Mouse (Mus musculus) erythroid progenitor cell, adult 5-6 weeks (primary cell): ENCODE measurements around the gene Psme2. TPM values are rescaled to one million over a fixed set of nuclear protein-coding genes. Genes with fewer than 3 reads are reported as not detected.

Source experiments
- ATAC-seq: replicated peaks from 2 replicates; pipeline ENCODE4 v1.8.0; 2016; ENCODE audit warnings: moderate number of reproducible peaks, mild to moderate bottlenecking, moderate TSS enrichment, inconsistent platforms; ENCODE audit not compliant: poor library complexity, low FRiP score, severe bottlenecking
- total RNA-seq, 2 experiments: library from RNA; stranded (forward) in 1 of 2; stranded (reverse) in 1 of 2; fragments of 150-400 nt in 1 of 2; fragments of 186-747, 209-891 nt in 1 of 2; gene quantifications; 2 replicates each; pipeline versions ENCODE4 v1.2.3 to v1.2.4; 2015 to 2017; ENCODE audit warnings: low replicate concordance in 2 of 2

The Psme2 gene
- total RNA-seq, 2 experiments from 2014 or later, result 45.1 to 112 TPM

DNA sequence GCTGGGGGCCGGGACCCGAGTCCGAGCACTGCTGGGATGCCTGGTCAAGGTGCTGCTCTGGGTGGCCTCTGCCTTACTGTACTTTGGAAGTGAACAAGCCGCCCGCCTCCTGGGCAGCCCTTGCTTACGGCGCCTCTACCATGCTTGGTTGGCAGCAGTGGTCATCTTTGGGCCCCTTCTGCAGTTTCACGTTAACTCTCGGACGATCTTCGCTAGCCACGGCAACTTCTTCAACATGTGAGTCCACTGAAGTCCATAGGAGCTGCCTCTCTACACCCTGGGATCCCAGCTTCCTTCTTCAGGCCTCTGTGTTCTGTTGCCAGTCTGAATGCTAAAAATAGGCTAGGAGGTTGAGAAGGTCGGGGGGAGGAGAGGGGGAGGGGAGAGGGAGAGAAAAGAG is 15.2 kb downstream of the Psme2 start:
- ATAC-seq, result no peak

- no peak for ATAC-seq
These were observed 15.6 kb downstream of the Psme2 start, which contains the start of gene Fitm1 for GRCm38 (mm10) chr14:55575302-55575701. Gene Fitm1 (plus strand): TSS chr14:55575617.

GRCm38 (mm10) chr14:55571760-55572159 is 19.2 kb downstream of the Psme2 start:
- ATAC-seq, result no peak

- ATAC-seq, result no peak
These were observed 20.3 kb downstream of the Psme2 start for GRCm38 (mm10) chr14:55570588-55570987.

DNA sequence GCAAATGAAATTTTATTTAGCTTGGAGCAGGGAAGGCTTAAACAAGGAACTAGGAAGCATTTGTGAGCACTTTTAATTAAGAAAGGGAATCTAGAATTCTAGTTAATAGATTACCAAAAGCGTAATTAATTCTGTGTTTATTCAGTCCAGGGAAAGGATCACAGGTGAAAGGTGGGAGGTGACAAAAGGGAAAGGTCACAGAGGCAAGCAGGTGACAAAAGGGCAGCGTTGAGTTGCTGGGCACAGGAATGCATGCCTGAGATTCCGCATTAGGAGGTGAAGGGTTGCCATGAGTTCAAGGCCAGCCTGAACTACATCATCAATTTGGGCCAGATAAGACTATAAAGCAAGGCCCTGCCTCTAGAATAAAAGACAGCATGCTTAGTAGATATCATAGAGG is 23.4 kb downstream of the Psme2 start:
- no peak for ATAC-seq

DNA sequence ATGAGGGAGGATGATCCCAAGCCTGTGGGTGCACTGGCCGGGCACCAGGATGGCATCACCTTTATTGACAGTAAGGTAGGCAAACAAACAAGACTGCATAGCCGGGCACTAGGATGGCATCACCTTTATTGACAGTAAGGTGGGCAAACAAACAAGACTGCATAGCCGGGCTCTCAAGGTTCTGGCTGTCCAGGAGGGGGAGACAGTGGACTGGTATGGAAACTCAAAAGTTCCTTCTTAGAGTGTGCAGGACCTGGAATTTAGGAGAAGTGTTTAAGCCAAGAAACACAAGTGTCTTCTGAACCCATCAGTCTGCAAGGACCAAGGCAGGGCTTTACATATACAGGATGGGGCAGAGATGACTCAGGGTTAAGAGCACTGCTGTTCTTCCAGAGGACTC is 25.2 kb downstream of the Psme2 start:
- ATAC-seq, result no peak

DNA sequence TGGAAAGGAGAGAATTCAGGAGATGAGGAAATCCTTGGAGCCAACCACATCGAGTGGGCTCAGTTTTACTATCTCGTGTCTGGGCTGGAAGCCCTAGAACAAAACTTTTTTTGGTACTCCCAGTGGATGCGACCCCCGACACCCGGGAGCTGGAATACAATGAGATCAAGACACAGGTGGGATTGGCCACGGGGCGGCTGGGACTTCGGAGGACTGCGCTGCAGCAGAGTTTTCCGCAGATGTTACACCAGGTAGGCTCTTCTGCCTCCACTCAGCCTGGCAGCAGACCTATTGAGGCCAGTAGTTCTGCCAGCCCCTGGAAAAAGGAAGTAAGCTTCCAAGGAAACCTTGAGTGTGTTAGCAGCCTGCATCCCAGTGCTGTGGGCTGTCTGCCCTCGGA is 27.7 kb downstream of the Psme2 start:
- ATAC-seq, result no peak

DNA sequence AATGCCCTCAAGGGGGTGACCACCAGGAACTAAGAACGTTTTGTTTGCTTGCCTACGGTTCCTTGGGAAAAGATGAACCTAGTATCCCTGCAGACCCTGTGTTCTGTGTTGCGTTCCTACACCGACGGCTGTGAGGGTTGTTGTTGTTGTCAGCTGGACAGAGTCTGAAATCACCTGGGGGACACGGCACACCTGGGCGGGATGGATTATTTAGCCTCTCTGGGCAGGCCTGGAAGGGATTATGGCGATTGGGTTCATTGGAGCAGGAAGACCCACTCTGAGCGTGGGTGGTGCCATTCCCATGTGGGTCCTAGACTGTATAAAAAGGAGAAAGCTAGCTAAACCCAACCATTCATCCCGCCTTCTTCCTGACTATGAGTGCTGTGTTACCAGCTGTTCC is 29.1 kb downstream of the Psme2 start:
- ATAC-seq, result no peak

GRCm38 (mm10) chr14:55560202-55561073 is 30.5 kb downstream of the Psme2 start, which contains the start of gene A730061H03Rik:
Gene A730061H03Rik (minus strand): TSS chr14:55560406.
- peak; percentile 84 for ATAC-seq

- ATAC-seq, result peak; percentile 76
These were observed 31.1 kb downstream of the Psme2 start, which contains the start of gene Dcaf11 for GRCm38 (mm10) chr14:55559799-55560201. Gene Dcaf11 (plus strand): TSS chr14:55560006.

- 0 out of 2 replicates have a peak, but pooled peaks have one; percentile 19 for ATAC-seq
These were observed 32.0 kb downstream of the Psme2 start for GRCm38 (mm10) chr14:55558740-55559448.

DNA sequence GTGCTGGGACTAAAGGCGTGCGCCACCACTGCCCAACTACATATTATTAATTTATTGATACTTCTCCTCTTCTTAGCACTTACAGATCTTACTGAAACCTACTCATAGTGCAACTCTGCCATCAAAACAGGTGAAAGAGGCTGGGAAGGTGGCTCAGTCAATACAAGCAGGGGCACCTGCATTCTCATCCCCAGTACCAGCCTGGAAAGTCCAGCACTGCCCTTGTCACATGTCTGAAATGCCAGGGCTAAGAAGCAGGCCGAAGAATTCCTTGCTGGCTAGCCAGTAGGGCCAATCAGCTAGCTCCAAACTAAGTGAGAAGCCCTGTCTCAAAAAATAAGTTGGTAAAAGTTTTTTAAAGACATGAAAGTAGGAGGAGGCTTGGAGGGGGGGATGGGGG is 33.3 kb downstream of the Psme2 start:
- ATAC-seq, result no peak

GRCm38 (mm10) chr14:55557003-55557402 is 33.9 kb downstream of the Psme2 start:
- no peak for ATAC-seq

DNA sequence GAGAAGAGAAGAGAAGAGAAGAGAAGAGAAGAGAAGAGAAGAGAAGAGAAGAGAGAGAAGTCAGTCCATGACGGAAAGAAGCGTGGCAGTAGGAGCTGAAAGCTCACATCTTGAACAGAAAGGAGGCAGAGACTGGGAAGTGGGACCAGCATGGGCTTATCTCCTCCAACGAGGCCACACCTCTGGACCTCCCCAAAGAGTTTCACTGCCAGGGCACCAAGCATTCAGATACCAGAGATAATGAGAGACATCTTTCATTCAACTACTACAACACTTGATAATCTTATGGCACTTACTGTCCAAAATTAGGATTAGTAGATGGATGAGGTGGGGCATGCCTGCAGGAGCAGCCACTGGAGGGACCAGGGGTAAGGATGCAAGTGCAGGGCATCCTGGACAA is 35.1 kb downstream of the Psme2 start:
- no peak for ATAC-seq

GRCm38 (mm10) chr14:55554635-55555034 is 36.3 kb downstream of the Psme2 start:
- ATAC-seq, result no peak

DNA sequence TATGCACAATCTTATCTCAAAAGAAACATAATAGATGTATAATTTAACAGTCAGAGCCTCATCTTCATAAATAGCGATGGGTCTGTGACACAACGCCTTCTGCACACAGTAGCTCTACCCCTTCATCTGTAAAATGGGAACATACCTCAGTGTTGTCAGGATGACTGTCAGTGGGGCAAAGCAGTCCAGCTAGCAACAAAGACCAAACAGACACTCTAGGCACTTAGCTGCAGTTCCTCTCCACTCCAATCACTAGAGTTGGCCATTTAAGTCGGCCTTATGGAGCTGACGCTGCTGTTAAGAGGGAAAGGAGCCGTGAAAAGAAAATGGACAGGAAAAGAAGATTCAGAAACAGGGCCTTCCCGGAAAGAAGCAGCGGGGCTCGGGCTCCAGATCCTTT is 39.1 kb downstream of the Psme2 start:
- ATAC-seq, result no peak

DNA sequence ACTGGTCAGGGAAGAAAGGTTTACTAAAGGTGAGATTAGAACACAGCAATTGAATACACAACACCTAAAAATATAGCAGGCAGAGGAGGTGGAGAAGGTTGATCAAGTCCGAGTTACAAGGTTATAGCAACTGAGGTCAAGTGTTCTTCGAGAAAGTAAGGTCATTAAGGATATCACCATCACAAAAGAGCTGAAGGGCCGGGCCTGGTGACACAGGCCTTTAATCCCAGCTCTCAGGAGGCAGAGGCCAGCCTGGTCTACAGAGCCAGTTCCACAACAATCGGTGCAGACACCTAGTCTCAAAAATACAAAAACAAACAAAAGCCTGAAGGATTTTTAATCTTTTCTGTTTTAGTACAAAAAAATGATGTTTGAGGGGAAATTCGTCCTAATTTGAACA is 39.6 kb downstream of the Psme2 start:
- ATAC-seq, result no peak

DNA sequence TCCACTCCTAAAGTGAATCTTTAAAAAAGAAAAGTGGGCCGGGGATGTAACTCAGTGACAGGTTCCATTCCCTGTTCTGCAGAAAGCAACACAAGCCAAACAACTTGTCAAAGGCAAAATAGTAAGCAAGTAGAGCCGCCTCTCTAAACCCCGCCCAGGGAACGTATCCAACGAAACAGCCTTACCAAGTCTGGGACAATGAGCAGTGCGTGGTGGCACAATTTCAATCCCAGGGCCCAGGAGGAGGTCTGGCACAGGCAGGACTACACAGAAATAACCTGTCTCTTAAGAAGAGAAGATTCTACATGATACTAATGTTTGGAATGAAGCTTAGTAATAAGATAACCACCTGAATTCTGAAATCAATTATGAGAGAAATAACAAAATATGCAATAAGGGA is 40.7 kb downstream of the Psme2 start:
- no peak for ATAC-seq

DNA sequence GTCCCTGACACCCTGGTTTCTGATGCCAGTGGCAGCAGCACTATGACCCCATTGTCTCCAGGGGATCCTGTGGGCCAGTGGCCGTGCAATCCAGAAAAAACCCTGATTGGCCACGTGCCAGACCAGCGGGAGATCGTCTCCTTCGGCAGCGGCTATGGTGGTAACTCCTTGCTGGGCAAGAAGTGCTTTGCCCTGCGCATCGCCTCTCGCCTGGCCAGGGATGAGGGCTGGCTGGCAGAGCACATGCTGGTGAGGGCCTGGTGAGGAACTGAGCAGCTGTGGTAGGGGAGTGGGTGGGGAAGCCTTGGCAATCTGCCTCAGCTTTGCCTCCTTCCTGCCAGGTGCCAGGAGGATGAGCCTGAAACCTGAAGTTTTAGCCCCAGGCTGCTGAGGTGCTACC is 46.6 kb downstream of the Psme2 start:
- ATAC-seq, result no peak

DNA sequence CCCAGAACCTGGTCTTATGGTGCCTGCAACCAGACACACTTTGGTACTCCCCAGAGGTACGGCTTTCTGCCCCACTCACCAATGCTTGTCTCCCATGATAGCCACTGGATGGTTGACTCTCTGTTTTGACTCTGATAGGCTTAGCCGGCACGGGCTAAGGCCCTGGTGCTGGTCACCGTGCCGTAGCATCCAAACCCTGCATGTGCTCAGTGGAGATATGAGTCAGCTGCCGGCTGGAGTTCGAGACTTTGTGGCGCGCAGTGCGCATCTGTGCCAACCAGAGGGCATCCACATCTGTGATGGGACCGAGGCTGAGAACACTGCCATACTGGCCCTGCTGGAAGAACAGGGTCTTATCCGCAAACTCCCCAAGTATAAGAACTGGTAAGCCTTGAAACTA is 48.6 kb downstream of the Psme2 start:
- peak; percentile 72 for ATAC-seq

GRCm38 (mm10) chr14:55540787-55541321 is 50.1 kb downstream of the Psme2 start:
- ATAC-seq, result peak; percentile 25
